Mouse (Mus musculus): Measurements from ENCODE around the gene Gm28048.

Gm28048 gene

GRCm38 (mm10) chr11:22981984-22982757 lies at the start of gene Gm28048, which contains the start of gene Commd1:
Gene Gm28048, minus strand, starts transcription at chr11:22982090.
Gene Commd1, minus strand, starts transcription at chr11:22982382.
- peak; percentile 98 for DNase-seq

- DNase-seq = no peak
These were observed 47.5 kb upstream of the Gm28048 start for GRCm38 (mm10) chr11:23029399-23029798.

- DNase-seq = no peak
These were observed 47.1 kb upstream of the Gm28048 start for GRCm38 (mm10) chr11:23028957-23029356.

DNA sequence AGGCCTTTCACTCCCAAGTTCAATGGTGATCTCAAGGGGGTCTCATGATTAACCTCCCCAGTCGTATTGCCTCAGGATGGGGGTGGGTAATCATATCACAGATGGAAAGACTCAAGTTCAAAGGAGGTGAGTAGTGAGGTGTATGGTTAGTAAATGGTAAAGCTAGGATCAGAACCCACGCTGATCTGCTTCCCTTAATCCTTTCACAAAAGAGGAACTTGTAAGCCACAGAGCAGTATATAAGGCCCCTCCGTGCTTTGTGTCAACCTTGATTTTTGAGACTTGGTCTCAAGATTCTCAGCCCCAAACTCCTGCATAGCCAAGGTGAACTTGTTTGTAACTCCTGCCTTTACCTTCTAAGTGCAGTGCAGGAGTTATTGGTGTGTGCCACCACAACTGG lies 42.3 kb upstream of the Gm28048 start:
- DNase-seq = no peak

- no peak for DNase-seq
These were observed 41.3 kb upstream of the Gm28048 start for GRCm38 (mm10) chr11:23023155-23023554.

GRCm38 (mm10) chr11:23020841-23021240 lies 39.0 kb upstream of the Gm28048 start:
- DNase-seq = no peak

DNA sequence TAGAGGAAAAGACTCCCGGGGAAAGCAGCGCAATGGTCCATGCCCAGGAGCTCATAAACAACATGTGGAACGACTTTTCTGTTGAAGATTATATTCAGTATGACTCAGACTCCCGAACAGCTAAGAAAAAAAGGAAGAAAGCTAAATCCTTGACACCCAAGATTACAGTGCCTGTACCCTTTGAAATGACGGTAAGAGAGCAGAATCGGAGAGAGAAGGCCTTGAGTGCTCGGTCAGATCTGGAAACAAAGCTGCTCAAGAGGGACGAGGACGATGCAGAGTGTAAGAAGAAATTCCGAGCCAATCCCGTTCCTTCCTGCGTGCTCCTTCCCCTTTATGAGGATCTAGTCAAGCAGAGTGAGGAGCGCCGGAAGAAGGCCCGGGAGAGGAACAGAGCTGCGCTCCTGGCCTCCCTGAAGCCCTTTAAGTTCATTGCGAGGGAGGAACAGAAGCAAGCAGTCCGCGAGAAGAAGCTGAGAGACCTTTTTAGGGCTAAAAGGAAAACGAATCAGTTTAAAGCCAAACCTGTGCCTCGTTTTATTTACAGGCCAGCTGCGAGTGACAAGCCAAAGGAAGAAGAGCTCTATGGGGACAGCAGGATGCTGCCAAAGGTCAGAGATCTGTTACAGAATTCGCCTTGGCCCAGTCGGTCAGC lies 38.4 kb upstream of the Gm28048 start:
- no peak for DNase-seq

DNA sequence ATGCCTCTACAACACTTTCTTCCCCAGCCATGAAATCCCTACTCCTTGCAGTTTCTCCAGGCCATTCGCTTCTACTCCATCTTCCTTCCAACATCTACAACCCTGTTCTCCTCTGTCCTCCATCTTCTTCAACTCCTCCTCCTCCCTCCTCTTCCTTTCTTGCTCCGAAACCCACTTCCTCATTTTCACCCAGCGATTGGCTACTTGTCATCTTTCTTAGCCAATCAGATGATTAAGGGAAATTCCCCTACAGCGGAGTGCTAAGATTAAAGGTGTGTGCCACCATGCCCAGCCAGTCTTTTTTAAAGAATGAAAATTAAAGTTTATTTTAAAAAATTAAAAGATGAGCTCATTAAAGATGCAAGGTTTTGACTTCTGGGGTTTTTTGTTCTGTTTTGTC lies 36.1 kb upstream of the Gm28048 start:
- DNase-seq = no peak

DNA sequence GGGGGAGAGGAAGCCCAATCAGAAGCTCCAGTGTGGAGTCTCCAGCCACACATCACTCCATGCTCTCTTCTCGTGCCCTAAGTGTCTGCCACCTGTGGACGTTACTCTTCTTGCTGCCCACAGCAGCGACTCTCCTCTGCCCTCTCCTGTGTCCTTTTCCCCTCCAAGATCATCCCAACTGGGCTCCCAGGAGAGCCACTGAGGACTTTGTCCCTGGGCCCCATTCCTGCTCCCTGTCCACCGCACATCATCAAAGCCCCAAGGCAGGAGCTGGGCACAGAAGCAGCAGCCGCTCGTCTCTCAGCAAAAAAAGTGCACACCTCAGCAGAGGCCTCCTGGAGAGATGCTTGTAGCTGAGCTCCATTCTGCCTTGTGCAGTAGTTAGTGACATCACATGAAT lies 33.1 kb upstream of the Gm28048 start:
- no peak for DNase-seq

DNA sequence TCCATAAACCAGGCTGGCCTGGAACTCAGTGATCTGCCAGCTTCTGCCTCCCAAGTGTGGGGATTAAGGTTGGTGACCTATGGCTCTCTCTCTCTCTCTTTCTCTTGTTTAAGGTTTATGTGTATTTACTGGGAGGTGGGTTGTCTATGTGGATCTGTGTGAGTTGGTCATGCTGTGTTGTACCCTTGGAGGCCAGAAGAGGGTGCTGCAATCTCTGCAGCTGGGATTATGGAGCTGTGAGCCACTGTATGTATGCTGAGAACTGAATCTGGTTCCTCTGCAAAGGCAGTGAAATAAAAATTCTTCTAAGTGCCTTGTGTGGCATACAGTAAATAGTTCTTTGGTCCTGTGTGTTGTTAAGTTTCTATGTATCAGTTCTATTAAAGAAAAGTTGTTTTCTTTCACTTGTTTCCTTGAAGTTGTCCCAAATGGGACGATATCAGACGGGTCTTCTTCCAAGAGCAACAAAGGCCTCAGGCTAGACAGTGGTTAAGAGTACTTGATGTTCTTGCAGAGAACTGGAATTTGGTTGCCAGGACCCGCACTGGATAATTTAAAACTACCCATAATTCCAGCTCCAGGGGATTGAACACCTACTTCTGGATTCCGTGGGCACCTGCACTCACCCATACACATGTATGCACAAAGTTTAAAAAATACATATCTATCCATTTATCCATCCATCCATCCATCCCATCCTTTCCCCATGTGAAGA lies 31.8 kb upstream of the Gm28048 start:
- DNase-seq = no peak

- DNase-seq = no peak
These were observed 31.2 kb upstream of the Gm28048 start for GRCm38 (mm10) chr11:23013096-23013495.

GRCm38 (mm10) chr11:23008824-23009200 lies 26.9 kb upstream of the Gm28048 start:
- no peak for DNase-seq

DNA sequence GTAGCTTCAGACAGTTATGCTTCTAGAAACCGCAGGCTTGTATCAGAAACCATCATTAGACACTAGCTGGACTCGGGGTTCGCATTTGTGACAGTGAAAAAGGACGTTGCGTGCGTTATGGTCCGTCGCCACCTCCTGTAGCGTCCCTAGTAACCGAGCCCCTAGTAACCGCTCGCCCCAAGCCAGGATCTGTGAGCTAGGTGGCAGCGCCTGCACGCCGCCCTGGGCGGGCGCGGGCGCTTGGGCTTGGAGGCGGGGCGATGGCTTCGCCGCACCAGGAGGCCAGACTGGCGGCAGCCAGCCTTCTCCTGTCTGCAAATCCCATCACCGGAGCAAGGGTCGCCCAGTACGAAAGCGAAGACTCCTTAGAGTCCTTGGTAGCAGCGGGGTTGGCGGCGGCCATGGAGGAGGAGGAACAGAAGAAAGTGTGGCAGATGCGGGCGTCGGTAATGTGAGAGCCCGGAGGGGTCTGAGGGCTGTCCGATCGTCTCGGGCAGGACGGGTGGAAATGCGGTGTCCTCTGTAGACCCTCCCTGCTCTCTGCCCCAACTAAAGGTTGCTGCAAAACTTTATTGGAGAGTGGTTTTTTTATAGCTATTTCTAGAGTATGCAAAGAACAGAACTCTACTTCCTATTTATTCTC lies 26.4 kb upstream of the Gm28048 start:
- DNase-seq = peak; percentile 88

DNA sequence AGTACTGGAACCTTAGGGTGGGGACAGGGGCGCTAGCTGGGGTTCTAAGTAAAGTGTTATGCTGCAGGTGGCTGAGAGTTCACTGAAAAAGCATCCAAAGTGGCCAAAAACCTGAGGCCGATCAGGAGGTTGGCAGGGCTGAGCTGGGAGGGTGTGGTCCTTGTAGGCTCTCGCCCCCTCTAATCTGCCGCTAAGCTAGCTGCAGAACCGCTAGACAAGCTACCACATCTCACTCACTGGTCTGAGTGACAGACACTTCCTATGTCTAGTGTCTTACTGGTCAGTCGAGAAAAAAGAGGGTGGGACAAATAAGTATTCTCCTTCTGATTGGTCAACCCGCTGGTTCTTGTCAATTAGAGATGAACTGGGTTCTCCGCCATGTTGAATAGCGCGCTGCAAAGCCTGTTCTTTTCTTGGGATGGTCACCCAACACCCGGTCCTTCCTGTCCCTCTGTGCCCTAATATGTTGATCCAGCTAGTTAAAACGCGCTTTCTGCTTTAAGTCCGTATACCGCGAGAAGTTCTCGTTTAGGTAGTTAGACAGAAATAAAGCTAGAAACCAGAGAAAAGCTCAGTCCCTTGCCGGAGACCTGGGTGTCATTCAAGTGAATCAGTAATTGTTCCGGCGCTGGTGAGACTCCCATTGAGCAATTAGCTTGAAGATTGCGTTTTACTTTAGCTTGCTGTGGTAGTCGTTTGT lies 25.7 kb upstream of the Gm28048 start, which contains the start of gene Fam161a:
TSS of gene Fam161a (plus strand) at position 51 of the 700 bp plus-strand sequence.
- peak; percentile 94 for DNase-seq

GRCm38 (mm10) chr11:23007166-23007480 lies 25.2 kb upstream of the Gm28048 start:
- no peak for DNase-seq

- DNase-seq = no peak
These were observed 23.4 kb upstream of the Gm28048 start for GRCm38 (mm10) chr11:23005276-23005675.

GRCm38 (mm10) chr11:22998308-22998707 lies 16.4 kb upstream of the Gm28048 start:
- no peak for DNase-seq

DNA sequence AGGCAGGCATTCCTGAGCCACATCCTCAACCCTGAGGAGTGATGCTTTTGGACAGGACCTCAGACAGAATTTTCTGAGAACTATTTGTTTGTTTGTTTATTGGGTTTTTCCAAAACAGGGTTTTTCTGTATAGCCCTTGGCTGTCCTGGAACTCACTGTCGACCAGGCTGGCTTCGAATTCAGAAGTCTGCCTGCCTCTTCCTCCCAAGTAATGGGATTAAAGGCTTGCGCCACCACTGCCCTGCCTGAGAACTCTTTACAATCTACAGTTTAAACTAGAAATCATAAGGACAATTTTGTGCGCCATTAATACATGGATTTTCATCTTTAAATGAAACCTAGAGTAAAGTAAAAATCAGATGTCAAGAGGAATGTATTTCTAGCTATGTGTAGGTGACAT lies 13.6 kb upstream of the Gm28048 start:
- DNase-seq = no peak

- DNase-seq = no peak
These were observed 12.4 kb upstream of the Gm28048 start for GRCm38 (mm10) chr11:22994271-22994670.

GRCm38 (mm10) chr11:22991218-22991835 lies 9.4 kb upstream of the Gm28048 start:
- no peak for DNase-seq

DNA sequence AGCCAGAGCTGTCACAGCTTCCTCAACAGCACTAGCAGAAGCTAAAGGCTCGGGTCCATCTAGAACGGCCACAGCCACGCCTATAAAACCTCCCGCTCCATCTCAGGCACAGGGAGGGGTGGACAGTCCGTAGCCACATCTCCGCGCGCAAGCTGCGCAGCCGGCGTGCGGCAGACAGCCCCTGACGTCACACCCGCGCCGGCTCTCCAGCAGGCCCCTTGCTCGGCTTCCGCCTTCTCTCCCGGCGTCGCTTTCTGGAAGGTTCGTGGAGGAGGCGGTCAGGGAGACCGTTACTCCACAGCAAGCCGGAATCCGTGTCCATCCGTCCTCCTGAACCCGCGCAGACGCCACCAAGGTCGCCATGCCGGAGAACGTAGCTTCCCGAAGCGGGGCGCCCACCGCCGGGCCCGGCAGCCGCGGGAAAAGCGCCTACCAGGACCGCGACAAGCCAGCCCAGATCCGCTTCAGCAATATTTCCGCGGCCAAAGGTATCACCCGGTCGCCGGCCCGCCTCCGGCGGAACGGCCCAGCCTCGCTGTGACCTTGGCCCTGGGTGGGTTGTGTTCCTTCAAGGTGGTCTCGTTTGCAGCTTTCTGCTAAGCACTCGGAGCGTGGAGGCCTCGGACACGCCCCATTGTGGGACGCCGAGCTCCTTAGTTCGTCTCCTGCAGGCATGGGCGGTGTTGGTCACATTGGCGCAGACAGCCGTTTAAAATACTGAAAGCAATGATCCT lies 8.7 kb upstream of the Gm28048 start, which contains the start of gene Cct4:
TSS of gene Cct4 (plus strand) at position 127 of the 734 bp plus-strand sequence.
- DNase-seq = peak; percentile 96
